Comparison of ENCODE assay signal across 42 mouse cellular contexts in the genomic region with DNA sequence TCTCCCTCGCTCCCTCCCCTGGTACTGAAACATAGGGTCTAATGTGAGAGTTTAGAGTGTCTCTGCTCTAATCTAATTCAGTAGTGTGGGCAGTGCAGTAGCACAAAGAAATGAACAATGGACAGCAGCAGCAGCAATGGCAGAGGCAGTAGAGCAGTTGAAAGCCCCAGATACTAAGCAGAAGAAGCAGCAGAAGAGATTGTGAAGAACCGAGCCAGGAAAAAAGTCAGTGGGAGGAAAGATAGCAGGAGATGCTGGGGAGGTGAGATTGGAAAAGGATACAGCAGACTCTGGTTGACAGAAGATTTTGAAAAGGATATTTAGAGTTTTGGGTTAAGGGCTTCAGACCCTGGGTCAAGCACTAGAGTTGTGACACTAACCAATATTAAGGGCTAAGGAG. TPM values are rescaled to one million over a fixed set of nuclear protein-coding genes. Genes with fewer than 3 reads are reported as not detected.
"Had no signal": no experiment of that assay in that cellular context is flagged by ENCODE, and none has a peak within 500 bp of the region (broad histone marks: within the 10 kb centered on the region; RNA-seq: fewer than 3 reads in every experiment).

No protein-coding gene starts in this region.

- ATAC-seq: hindbrain, embryonic 16.5 days; hindbrain, postnatal 0 days; inflammation-experienced regulatory T-cells, adult 6 months; intestine, embryonic 15.5 days; intestine, embryonic 16.5 days; intestine, postnatal 0 days had no signal

- H3K27me3 ChIP-seq: heart, embryonic 12.5 days; heart, embryonic 13.5 days; heart, embryonic 15.5 days; hindbrain, embryonic 12.5 days; hindbrain, embryonic 13.5 days; hindbrain, embryonic 15.5 days; intestine, embryonic 15.5 days; kidney, embryonic 15.5 days had no signal

- H3K36me3 ChIP-seq: heart, embryonic 10.5 days; heart, embryonic 12.5 days; heart, embryonic 13.5 days; heart, embryonic 15.5 days; hindbrain, embryonic 10.5 days; hindbrain, embryonic 12.5 days; hindbrain, embryonic 13.5 days; hindbrain, embryonic 15.5 days; intestine, embryonic 15.5 days; kidney, embryonic 15.5 days had no signal

- H3K4me1 ChIP-seq: heart, embryonic 10.5 days; heart, embryonic 12.5 days; heart, embryonic 13.5 days; heart, embryonic 15.5 days; hindbrain, embryonic 10.5 days; hindbrain, embryonic 12.5 days; hindbrain, embryonic 13.5 days; hindbrain, embryonic 15.5 days; intestine, embryonic 15.5 days; kidney, embryonic 15.5 days had no signal

- DNase-seq: heart, postnatal 10 days; heart, postnatal 14 days; heart, postnatal 36 days; heart, postnatal 4 days; kidney, adult 11 months; kidney, adult 18-20 months; kidney, adult 2 months; kidney, adult 8-10 months; kidney, adult 9 months; kidney, postnatal 10 days; kidney, postnatal 14 days; kidney, postnatal 25 days; kidney, postnatal 36 days; kidney, postnatal 4 days; layer of hippocampus, adult 9-11 months; layer of hippocampus, postnatal 36 days had no signal

- H3K4me3 ChIP-seq: heart, embryonic 10.5 days; heart, embryonic 12.5 days; heart, embryonic 13.5 days; heart, embryonic 15.5 days; hindbrain, embryonic 10.5 days; hindbrain, embryonic 12.5 days; hindbrain, embryonic 13.5 days; hindbrain, embryonic 15.5 days; intestine, embryonic 15.5 days; kidney, embryonic 15.5 days; layer of hippocampus, adult 2 months had no signal

- H3K27ac ChIP-seq: heart, embryonic 10.5 days; heart, embryonic 13.5 days; heart, embryonic 15.5 days; hindbrain, embryonic 10.5 days; hindbrain, embryonic 12.5 days; hindbrain, embryonic 13.5 days; hindbrain, embryonic 14.5 days; hindbrain, embryonic 15.5 days; hindbrain, postnatal 0 days; intestine, embryonic 15.5 days; kidney, embryonic 15.5 days; kidney, postnatal 0 days; layer of hippocampus, adult 2 months had no signal

RNA-seq across cellular contexts. Expression of gene Ces1g, which starts 21.6 kb away (rescaled TPM):
- polyA plus RNA-seq: heart, embryonic 10.5 days; heart, embryonic 11.5 days; heart, embryonic 12.5 days; heart, embryonic 14.5 days; heart, embryonic 15.5 days; heart, embryonic 16.5 days; heart, postnatal 0 days; hindbrain, embryonic 10.5 days; hindbrain, embryonic 11.5 days; hindbrain, embryonic 12.5 days; hindbrain, embryonic 13.5 days; hindbrain, embryonic 14.5 days; hindbrain, embryonic 15.5 days; hindbrain, embryonic 16.5 days; hindbrain, postnatal 0 days; inflammation-experienced regulatory T-cells, adult 6 months; intestine, postnatal 0 days; kidney, embryonic 14.5 days; kidney, embryonic 15.5 days; kidney, embryonic 16.5 days had no signal

RNA-seq across cellular contexts. Expression of gene Ces1f, which starts 36.0 kb away (rescaled TPM):
- polyA plus RNA-seq: heart, embryonic 10.5 days; heart, embryonic 11.5 days; heart, embryonic 12.5 days; heart, embryonic 14.5 days; heart, postnatal 0 days; hindbrain, embryonic 10.5 days; hindbrain, embryonic 11.5 days; hindbrain, embryonic 12.5 days; hindbrain, embryonic 13.5 days; hindbrain, embryonic 14.5 days; hindbrain, embryonic 15.5 days; hindbrain, embryonic 16.5 days; hindbrain, postnatal 0 days; inflammation-experienced regulatory T-cells, adult 6 months; intestine, embryonic 14.5 days; kidney, embryonic 14.5 days; kidney, embryonic 15.5 days had no signal
